Mouse (Mus musculus): ENCODE results near the gene Supt3. TPM values are rescaled to one million over a fixed set of nuclear protein-coding genes. Genes with fewer than 3 reads are reported as not detected.

The Supt3 gene
- polyA plus RNA-seq, 1 experiment from 2014 or later, result 27.5 TPM

- Histone ChIP-seq H3K9me3 (ENCODE audit: control insufficient read depth, low read length) (no peaks in the 10 kb centered on the region), H3K4me2 (replicated peaks; ENCODE audit: low read depth, low read length) (no peak overlapping the region), H3K36me3 (ENCODE audit: control insufficient read depth, insufficient read depth, low read length) (no peaks in the 10 kb centered on the region), H3K27me3 (ENCODE audit: control insufficient read depth, insufficient read depth, low read length) (no peaks in the 10 kb centered on the region), H3K9ac (ENCODE audit: low read depth, low read length) (no peak overlapping the region), H3K27ac (ENCODE audit: low read depth, low read length) (no peak overlapping the region), H3K4me3 (ENCODE audit: low read depth, low read length) (no peak overlapping the region), H3K4me1 (replicated peaks; ENCODE audit: control insufficient read depth, insufficient read depth, low read length) (no peaks in the 10 kb centered on the region)
- WGBS, result 90% methylated on average over 2 of the region's 2 CpGs
- DNase-seq (ENCODE audit: low spot score) (no peak), ATAC-seq (ENCODE audit: low FRiP score) (no peak)
Measured at GRCm38 (mm10) chr17:45065465-45065864, 288.5 kb downstream of the Supt3 start.

GRCm38 (mm10) chr17:45067441-45067840 lies 290.5 kb downstream of the Supt3 start:
- DNase-seq (ENCODE audit: low spot score) (no peak), ATAC-seq (ENCODE audit: low FRiP score) (no peak)
- Histone ChIP-seq H3K27me3 (ENCODE audit: control insufficient read depth, insufficient read depth, low read length) (no peaks in the 10 kb centered on the region), H3K36me3 (ENCODE audit: control insufficient read depth, insufficient read depth, low read length) (no peaks in the 10 kb centered on the region), H3K4me3 (ENCODE audit: low read depth, low read length) (no peak overlapping the region), H3K4me2 (replicated peaks; ENCODE audit: low read depth, low read length) (no peak overlapping the region), H3K27ac (ENCODE audit: low read depth, low read length) (no peak overlapping the region), H3K4me1 (replicated peaks; ENCODE audit: control insufficient read depth, insufficient read depth, low read length) (no peaks in the 10 kb centered on the region), H3K9me3 (ENCODE audit: control insufficient read depth, low read length) (no peaks in the 10 kb centered on the region), H3K9ac (ENCODE audit: low read depth, low read length) (no peak overlapping the region)
- WGBS, result 96% methylated on average over 3 of the region's 3 CpGs

- no peak overlapping the region for H3K9ac ChIP-seq (ENCODE audit: low read depth, low read length)
- H3K27me3 ChIP-seq (ENCODE audit: control insufficient read depth, insufficient read depth, low read length), result no peaks in the 10 kb centered on the region
- ATAC-seq (ENCODE audit: low FRiP score) (no peak; the same call in 1 of the 2 replicates), DNase-seq (ENCODE audit: low spot score) (peak; percentile 39)
- no peak overlapping the region for H3K4me3 ChIP-seq (ENCODE audit: low read depth, low read length)
- no peak overlapping the region for H3K27ac ChIP-seq (ENCODE audit: low read depth, low read length)
- H3K4me1 ChIP-seq (replicated peaks; ENCODE audit: control insufficient read depth, insufficient read depth, low read length), result no peaks in the 10 kb centered on the region
- no peaks in the 10 kb centered on the region for H3K36me3 ChIP-seq (ENCODE audit: control insufficient read depth, insufficient read depth, low read length)
- 42% methylated on average over 7 of the region's 7 CpGs for WGBS
- H3K9me3 ChIP-seq (ENCODE audit: control insufficient read depth, low read length), result no peaks in the 10 kb centered on the region
- no peak overlapping the region for H3K4me2 ChIP-seq (replicated peaks; ENCODE audit: low read depth, low read length)
Measured at GRCm38 (mm10) chr17:45068321-45068720, 291.4 kb downstream of the Supt3 start.

GRCm38 (mm10) chr17:45072495-45073347 lies 295.8 kb downstream of the Supt3 start:
- H3K4me1 ChIP-seq (replicated peaks; ENCODE audit: control insufficient read depth, insufficient read depth, low read length), result no peaks in the 10 kb centered on the region
- H3K9me3 ChIP-seq (ENCODE audit: control insufficient read depth, low read length), result no peaks in the 10 kb centered on the region
- H3K36me3 ChIP-seq (ENCODE audit: control insufficient read depth, insufficient read depth, low read length), result no peaks in the 10 kb centered on the region
- H3K9ac ChIP-seq (ENCODE audit: low read depth, low read length), result no peak overlapping the region
- 71% methylated on average over 7 of the region's 7 CpGs for WGBS
- no peak overlapping the region for H3K4me3 ChIP-seq (ENCODE audit: low read depth, low read length)
- H3K27ac ChIP-seq (ENCODE audit: low read depth, low read length), result no peak overlapping the region
- no peaks in the 10 kb centered on the region for H3K27me3 ChIP-seq (ENCODE audit: control insufficient read depth, insufficient read depth, low read length)
- DNase-seq (ENCODE audit: low spot score) (no peak), ATAC-seq (ENCODE audit: low FRiP score) (no peak)
- H3K4me2 ChIP-seq (replicated peaks; ENCODE audit: low read depth, low read length), result no peak overlapping the region

- H3K36me3 ChIP-seq (ENCODE audit: control insufficient read depth, insufficient read depth, low read length), result no peaks in the 10 kb centered on the region
- H3K27me3 ChIP-seq (ENCODE audit: control insufficient read depth, insufficient read depth, low read length), result no peaks in the 10 kb centered on the region
- H3K4me1 ChIP-seq (replicated peaks; ENCODE audit: control insufficient read depth, insufficient read depth, low read length), result no peaks in the 10 kb centered on the region
- no peak overlapping the region for H3K4me3 ChIP-seq (ENCODE audit: low read depth, low read length)
- DNase-seq (ENCODE audit: low spot score) (no peak), ATAC-seq (ENCODE audit: low FRiP score) (no peak)
- H3K4me2 ChIP-seq (replicated peaks; ENCODE audit: low read depth, low read length), result no peak overlapping the region
- no peak overlapping the region for H3K9ac ChIP-seq (ENCODE audit: low read depth, low read length)
- no peak overlapping the region for H3K27ac ChIP-seq (ENCODE audit: low read depth, low read length)
- 93% methylated on average over 8 of the region's 8 CpGs for WGBS
- H3K9me3 ChIP-seq (ENCODE audit: control insufficient read depth, low read length), result no peaks in the 10 kb centered on the region
Measured at GRCm38 (mm10) chr17:45073348-45073634, 296.3 kb downstream of the Supt3 start.

- Histone ChIP-seq H3K27me3 (ENCODE audit: control insufficient read depth, insufficient read depth, low read length) (no peaks in the 10 kb centered on the region), H3K4me1 (replicated peaks; ENCODE audit: control insufficient read depth, insufficient read depth, low read length) (no peaks in the 10 kb centered on the region), H3K36me3 (ENCODE audit: control insufficient read depth, insufficient read depth, low read length) (no peaks in the 10 kb centered on the region), H3K9ac (ENCODE audit: low read depth, low read length) (no peak overlapping the region), H3K4me2 (replicated peaks; ENCODE audit: low read depth, low read length) (no peak overlapping the region), H3K4me3 (ENCODE audit: low read depth, low read length) (no peak overlapping the region), H3K27ac (ENCODE audit: low read depth, low read length) (no peak overlapping the region), H3K9me3 (ENCODE audit: control insufficient read depth, low read length) (no peaks in the 10 kb centered on the region)
- 83% methylated on average over 3 of the region's 3 CpGs for WGBS
- ATAC-seq (ENCODE audit: low FRiP score) (no peak), DNase-seq (ENCODE audit: low spot score) (no peak)
Measured at GRCm38 (mm10) chr17:45073779-45074178, 296.8 kb downstream of the Supt3 start.

- H3K4me3 ChIP-seq (ENCODE audit: low read depth, low read length), result no peak overlapping the region
- H3K4me2 ChIP-seq (replicated peaks; ENCODE audit: low read depth, low read length), result no peak overlapping the region
- DNase-seq (ENCODE audit: low spot score), result no peak
- no peaks in the 10 kb centered on the region for H3K9me3 ChIP-seq (ENCODE audit: control insufficient read depth, low read length)
- H3K27me3 ChIP-seq (ENCODE audit: control insufficient read depth, insufficient read depth, low read length), result no peaks in the 10 kb centered on the region
- no peak overlapping the region for H3K9ac ChIP-seq (ENCODE audit: low read depth, low read length)
- no peak for ATAC-seq (ENCODE audit: low FRiP score)
- no peaks in the 10 kb centered on the region for H3K36me3 ChIP-seq (ENCODE audit: control insufficient read depth, insufficient read depth, low read length)
- WGBS, result 89% methylated on average over 4 of the region's 4 CpGs
- H3K27ac ChIP-seq (ENCODE audit: low read depth, low read length), result no peak overlapping the region
- no peaks in the 10 kb centered on the region for H3K4me1 ChIP-seq (replicated peaks; ENCODE audit: control insufficient read depth, insufficient read depth, low read length)
Measured at GRCm38 (mm10) chr17:45076951-45077350, 300.0 kb downstream of the Supt3 start.

GRCm38 (mm10) chr17:45077921-45078640 lies 301.1 kb downstream of the Supt3 start:
- Histone ChIP-seq H3K4me2 (replicated peaks; ENCODE audit: low read depth, low read length) (no peak overlapping the region), H3K4me1 (replicated peaks; ENCODE audit: control insufficient read depth, insufficient read depth, low read length) (no peaks in the 10 kb centered on the region), H3K27me3 (ENCODE audit: control insufficient read depth, insufficient read depth, low read length) (no peaks in the 10 kb centered on the region), H3K27ac (ENCODE audit: low read depth, low read length) (no peak overlapping the region), H3K9ac (ENCODE audit: low read depth, low read length) (no peak overlapping the region), H3K36me3 (ENCODE audit: control insufficient read depth, insufficient read depth, low read length) (no peaks in the 10 kb centered on the region), H3K9me3 (ENCODE audit: control insufficient read depth, low read length) (no peaks in the 10 kb centered on the region), H3K4me3 (ENCODE audit: low read depth, low read length) (no peak overlapping the region)
- no peak for DNase-seq (ENCODE audit: low spot score)
- no peak for ATAC-seq (ENCODE audit: low FRiP score)
- 77% methylated on average over 14 of the region's 14 CpGs for WGBS

GRCm38 (mm10) chr17:45081521-45081920 lies 304.6 kb downstream of the Supt3 start:
- Histone ChIP-seq H3K4me1 (replicated peaks; ENCODE audit: control insufficient read depth, insufficient read depth, low read length) (no peaks in the 10 kb centered on the region), H3K4me2 (replicated peaks; ENCODE audit: low read depth, low read length) (no peak overlapping the region), H3K36me3 (ENCODE audit: control insufficient read depth, insufficient read depth, low read length) (no peaks in the 10 kb centered on the region), H3K9me3 (ENCODE audit: control insufficient read depth, low read length) (no peaks in the 10 kb centered on the region), H3K9ac (ENCODE audit: low read depth, low read length) (no peak overlapping the region), H3K27ac (ENCODE audit: low read depth, low read length) (no peak overlapping the region), H3K4me3 (ENCODE audit: low read depth, low read length) (no peak overlapping the region), H3K27me3 (ENCODE audit: control insufficient read depth, insufficient read depth, low read length) (no peaks in the 10 kb centered on the region)
- DNase-seq (ENCODE audit: low spot score), result no peak
- WGBS, result 87% methylated on average over 8 of the region's 8 CpGs
- ATAC-seq (ENCODE audit: low FRiP score), result no peak
